Mouse (Mus musculus) liver, adult 10 weeks (tissue): ENCODE results near the gene Myoz2. TPM values are rescaled to one million over a fixed set of nuclear protein-coding genes. Genes with fewer than 3 reads are reported as not detected.

Experiments used
- polyA plus RNA-seq: library from polyadenylated mRNA; stranded (reverse); fragments of 350-450 nt; fragmentation: Illumina TruSeq; extraction: RNeasy Lipid Tissue Mini Kit (QIAGEN cat#74804); gene quantifications from one replicate; pipeline ENCODE4 v1.2.3, GENCODE M21; 2014; ENCODE audit warnings: low read depth, low replicate concordance

The Myoz2 gene
- not detected for polyA plus RNA-seq

GRCm38 (mm10) chr3:123034752-123035151 lies at the start of gene Myoz2:
TSS of gene Myoz2 (minus strand) at chr3:123035015.

GRCm38 (mm10) chr3:122984249-122985182 lies 50.3 kb downstream of the Myoz2 start, which contains the start of gene Usp53:
TSS of gene Usp53 (minus strand) at chr3:122984510.

Other genes starting within 250 kb of the Myoz2 start
- 184 TPM for gene Fabp2, start 139.9 kb downstream of the Myoz2 start, polyA plus RNA-seq
- not detected for gene Gm10959, start 115.7 kb downstream of the Myoz2 start, polyA plus RNA-seq
- 18.0 TPM for gene 1810037I17Rik, start 110.8 kb downstream of the Myoz2 start, polyA plus RNA-seq
- 5.8 TPM for gene Usp53, start 50.5 kb downstream of the Myoz2 start, polyA plus RNA-seq
- gene Synpo2, start 201.1 kb upstream of the Myoz2 start, polyA plus RNA-seq: 0.40 TPM
- gene Sec24d, start 232.4 kb upstream of the Myoz2 start, polyA plus RNA-seq: 76.9 TPM